Mouse (Mus musculus): ENCODE data around the gene Ttc30a2. TPM values are rescaled to one million over a fixed set of nuclear protein-coding genes. Genes with fewer than 3 reads are reported as not detected.
"Not testable (repeated sequence)": the region's sequence is repeated elsewhere in the genome, so short reads cannot be mapped to it uniquely, and the experiment has no call there.

The Ttc30a2 gene
- total RNA-seq, 2 experiments from 2014 or later, result 0.45 TPM; not detected in 1

DNA sequence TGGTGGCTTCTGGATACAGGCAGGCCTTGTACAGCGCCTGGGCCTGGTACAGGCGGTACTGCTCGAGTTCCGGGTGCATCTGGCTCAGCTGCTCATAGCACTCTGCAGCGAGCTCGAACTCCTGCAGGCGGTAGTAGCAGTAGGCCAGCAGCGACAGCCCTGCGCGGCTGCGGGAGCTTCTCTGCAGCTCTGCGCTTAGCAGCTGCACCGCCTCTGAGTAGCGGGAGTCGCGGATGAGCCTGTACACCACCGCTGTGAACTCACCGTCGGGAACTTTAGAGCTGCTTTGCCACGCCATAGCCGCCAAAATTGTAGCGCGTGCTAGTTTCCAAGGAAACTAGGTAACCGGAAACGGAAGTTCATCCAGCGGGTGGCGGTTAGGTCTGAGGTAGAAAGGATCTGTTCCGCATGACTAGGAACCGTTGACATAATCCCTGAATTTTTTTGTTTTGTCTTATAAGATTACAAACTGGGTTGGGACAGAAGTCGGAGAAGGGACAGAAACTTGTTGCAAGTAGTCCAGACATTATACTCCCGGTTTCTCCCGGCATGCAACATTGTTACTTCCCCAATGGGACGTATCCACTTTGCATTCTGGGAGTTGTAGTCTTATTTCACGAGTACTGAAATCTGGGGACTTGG lies 3.6 kb upstream of the Ttc30a2 start, which contains the start of gene Ttc30a1:
Ttc30a1 (minus strand) TSS at position 528 of the 642 bp plus-strand sequence.
- peak; percentile 55 to 70 for DNase-seq (ENCODE audit: low spot score in 2 of 2)

DNA sequence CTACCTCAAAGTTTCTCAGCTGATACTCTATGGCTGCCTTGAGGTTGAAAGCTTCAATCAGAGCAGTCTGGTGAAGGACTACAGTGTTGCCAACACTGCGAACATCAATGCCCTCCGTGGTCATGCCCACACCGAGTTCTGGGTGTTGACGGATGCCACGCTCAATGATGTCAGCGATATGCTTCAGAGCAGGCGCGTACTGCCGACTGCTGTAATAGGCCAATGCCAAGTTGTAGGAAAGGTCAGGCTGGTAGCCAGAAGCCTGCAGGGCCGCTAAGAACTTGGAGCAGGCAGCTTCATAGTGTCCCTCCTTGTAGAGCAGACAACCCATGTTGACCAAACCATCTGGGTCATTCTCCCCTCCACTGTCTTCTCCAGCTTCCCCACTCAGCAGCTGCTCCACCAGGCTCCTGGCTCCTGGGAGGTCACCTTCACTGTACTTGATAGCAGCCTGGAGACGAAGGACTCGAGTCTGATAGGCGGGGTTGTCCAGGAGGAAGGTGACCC lies 3.0 kb upstream of the Ttc30a2 start:
- DNase-seq (ENCODE audit: low spot score in 2 of 2), result not testable (repeated sequence)

DNA sequence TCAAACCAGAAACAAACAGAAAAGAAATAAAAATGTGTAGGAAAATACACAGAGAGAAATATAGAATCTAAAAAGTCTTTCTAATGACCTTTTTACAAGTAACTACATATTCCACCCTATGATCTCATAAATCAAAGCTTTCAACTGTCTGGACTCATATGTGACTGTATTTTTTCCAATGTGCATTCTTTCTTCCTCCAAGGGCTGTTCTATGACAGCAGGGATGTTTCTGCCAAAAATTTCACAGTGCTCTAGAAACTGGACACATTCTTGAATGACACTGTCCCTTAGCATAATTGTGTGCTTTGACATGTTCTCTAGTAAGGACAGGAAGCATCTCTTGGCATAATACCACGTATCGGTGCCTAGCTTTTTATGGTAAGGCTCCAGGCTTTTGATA lies 1.9 kb downstream of the Ttc30a2 start:
- not testable (repeated sequence) for DNase-seq (ENCODE audit: low spot score in 2 of 2)

DNA sequence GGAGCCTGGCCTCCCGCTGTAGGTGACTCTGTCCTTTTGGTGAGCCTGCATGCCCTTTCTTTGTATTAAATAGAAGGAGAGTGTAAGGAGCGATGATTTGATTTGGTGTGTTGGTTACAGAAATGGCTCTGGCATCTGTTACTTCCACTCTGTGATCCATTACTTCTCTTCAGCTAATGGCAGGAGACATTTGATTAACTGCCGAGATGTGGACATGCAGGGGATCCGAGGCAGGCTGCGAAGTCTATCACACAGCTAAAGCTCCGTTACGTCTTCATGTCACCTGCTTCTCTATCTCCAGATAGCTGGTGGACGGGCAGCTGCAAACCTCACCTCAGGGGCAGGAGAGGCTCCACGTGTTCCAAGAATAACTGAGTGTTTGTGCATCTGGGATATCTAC lies 3.8 kb downstream of the Ttc30a2 start:
- DNase-seq (ENCODE audit: low spot score in 2 of 2), result no peak

DNA sequence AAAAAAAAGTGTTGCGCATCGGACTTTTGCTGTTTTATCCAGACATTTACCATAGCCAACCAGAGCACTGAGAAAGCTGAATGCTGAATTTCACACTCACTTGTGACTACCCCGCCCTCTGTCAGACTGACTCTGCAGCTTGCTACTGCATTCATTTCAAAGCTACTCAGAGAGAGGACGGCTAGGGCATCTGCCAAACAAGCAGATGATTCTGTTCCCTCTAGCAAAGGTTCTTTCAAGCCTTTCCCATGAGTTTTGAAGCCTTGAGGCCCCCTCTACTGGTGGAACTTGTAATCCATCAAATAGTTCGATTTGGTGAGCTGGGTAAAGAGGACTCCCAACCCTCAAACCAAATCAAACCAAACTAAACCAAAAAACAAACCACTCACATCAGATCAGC lies 13.0 kb downstream of the Ttc30a2 start:
- DNase-seq (ENCODE audit: low spot score in 2 of 2), result peak; percentile 34 to 43

DNA sequence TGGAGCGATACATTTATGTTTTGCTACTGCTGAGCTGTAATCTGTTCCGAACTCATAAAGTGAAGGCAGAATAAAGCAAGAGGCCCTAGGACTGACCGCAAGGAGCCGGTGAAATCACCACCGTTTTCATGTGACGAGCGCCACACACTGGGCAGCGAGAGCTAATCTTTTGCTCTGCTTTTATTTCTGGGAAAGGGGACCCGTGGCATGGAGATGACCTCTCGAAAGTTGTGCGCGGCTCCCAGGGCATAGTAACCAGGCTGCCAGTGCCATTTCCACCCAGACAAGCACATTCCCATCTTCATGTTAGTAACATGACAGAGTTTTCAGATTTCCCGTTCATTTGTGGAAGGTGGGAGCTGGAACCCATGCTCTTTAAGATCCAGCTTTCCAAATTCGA lies 13.5 kb downstream of the Ttc30a2 start:
- DNase-seq (ENCODE audit: low spot score in 2 of 2), result peak; percentile 65 to 70

DNA sequence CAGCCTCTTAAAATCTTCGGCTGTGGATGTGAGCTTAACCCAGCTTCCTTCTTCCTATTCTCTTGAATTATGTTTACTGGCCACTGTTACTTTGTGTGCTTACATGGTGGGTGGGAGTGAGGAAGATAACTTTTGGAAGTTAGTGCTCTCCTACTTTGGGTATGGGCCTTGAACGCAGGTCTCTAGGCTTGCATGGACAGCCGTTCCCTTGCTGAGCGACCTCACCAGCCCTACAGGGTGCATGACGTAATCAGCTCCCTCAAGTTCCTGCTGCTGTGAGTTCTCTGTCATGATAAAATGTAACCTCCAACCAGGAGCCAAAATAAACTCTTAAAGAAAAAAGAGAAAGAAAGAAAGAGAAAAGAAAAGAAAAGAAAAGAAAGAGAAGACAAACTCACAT lies 13.9 kb downstream of the Ttc30a2 start:
- no peak for DNase-seq (ENCODE audit: low spot score in 2 of 2)

DNA sequence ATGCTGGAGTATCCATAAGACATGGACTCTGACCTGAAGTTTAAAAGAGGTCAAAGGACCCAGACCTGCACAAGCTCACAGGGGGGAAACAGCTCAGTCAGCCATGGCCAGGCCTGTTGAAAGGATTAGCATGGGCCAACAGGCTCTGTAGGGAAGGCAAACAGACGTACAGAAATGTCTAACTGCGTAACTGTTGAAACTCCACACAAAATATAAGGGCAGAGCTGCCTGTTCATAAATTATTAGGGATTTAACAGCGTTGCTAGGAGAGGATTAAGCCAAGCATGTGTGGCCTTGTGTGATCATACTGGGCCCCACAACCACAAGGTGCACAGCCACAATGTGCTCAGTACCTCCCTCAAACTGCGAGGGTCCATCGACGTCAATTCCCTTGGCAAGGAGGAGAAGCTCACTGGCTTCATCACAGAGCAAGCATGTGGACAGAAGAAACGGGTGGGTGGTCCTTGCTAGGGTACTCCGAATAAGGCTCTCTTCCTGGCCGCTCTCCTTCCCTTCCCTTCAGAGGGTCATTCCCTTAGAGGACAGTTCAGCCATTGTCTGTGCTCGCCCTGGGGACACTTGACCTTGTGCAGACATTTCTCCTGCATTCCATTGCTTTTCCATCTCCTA lies 14.6 kb downstream of the Ttc30a2 start:
- DNase-seq (ENCODE audit: low spot score in 2 of 2), result no peak

DNA sequence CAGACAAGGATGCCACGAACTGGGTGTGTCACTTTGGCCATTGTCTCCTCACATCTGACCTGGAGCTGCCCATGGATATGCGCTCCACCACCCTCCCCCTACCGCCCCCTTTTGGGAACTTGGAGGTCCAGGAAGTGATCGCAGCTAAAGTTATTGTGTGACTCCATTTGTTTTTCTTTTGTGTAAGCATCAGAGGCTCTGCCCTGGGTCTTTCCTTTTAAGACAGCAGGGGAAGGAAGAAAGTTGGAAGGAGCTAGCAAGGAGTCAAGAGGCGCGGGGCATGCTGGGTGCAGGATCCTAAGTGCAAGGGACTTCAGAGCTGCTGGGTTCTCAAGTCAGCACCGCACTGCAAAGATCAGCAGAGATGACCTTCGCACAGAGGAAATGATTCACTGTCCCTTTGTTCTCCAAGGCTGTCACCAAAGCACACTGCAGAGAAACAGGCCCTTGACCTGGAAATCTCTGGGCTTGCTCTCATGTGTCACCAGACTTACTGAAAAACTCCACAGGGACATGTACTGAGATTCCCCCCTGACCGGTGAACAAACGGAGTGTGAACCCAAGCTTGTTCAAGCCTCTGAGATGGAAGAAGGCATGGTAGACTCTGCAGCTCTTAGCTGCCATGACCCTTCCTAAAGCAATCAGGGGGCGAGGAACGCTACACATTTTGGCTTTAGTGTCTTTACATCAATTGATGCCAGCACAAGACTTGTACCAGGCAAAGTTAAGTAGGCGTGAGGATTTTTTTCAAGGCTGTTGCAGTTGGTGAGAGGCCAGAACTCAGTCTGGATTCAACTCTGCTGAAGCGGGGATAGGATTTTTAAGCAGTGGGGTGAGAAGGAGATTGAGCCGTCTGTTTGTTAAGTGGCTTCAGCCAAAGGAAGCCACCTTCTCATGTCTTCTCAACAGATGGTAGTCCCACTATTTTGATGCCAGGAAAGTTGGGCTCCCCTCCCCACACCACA lies 17.3 kb downstream of the Ttc30a2 start:
- peak; percentile 37 to 60 for DNase-seq (ENCODE audit: low spot score in 2 of 2)

DNA sequence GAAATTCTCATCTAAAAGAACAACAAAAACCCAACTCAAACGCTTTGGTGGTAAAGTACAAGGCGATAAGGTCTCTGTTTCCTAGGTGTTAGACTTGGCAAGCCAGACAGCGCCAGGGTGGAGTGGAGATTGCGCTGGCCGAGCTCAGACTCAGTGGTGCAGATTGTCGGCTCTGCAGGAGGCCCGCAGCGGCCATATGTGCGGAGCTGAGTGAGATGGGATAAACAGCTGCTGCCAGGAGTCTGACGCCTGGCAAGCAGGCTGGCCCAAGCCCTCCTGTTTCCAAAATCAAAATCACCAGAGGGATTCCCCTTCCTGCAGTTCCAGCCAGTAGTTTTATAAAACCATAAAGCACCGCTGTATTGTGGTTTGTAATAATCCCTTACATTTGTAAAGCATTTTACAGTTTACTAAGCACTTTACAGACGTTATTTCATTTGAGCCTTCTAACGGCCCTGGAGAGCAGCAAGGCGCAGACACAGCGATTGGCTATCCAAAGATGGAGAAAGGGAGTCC lies 18.1 kb downstream of the Ttc30a2 start:
- no peak for DNase-seq (ENCODE audit: low spot score in 2 of 2)

DNA sequence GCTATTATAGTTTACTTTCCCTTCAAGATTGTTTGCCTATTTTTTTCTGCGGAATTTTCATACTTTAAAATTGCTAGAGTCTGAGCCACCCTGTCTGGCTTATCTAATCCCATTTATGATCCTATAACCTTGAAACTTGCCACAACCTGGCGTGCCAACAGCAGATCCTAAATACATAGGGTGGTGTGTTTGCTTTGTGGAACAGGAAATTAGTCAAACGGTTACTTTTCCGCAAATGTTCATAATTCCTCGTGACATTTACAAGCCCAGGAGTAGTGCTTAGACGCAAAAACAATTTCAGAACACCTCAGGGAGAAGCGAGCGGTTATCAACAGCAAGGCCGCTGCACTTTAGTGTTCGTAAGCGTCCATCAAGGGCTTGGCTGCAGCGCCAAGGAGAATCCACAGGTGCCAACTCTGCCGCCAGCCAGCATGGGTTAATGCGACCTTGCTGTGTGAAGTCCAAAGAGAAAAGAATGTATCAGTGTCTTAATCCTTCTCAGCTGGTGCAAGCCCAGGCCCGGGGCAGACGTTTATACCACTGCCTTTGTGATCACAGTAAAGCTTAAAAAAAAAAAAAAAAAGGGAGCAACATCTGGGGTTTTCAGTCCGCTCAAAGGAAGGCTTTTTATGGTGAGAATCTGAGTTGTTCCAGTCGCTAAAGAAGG lies 18.7 kb downstream of the Ttc30a2 start:
- DNase-seq (ENCODE audit: low spot score in 2 of 2), result peak in 1 of 2 experiments; percentile 36

DNA sequence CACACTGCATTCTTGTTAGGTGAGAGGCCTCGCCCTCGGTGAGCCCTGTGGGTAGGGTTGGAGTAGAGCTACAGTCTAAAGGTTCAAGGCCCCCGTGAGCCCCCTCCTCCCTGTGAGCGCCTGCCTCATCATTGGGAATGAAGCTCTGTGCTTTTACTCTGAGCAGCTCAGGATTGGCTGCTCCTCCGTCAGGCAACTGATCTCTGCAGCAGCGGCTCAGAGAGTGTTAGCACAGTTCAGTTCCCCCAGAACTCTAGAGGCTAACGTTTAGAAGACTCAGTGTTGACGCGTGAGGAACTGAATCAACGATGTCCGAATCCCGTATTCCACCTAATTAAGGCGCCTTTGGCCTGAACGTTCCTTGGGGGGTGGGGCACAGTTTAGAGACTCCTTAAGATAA lies 22.3 kb downstream of the Ttc30a2 start:
- DNase-seq (ENCODE audit: low spot score in 2 of 2), result no peak

DNA sequence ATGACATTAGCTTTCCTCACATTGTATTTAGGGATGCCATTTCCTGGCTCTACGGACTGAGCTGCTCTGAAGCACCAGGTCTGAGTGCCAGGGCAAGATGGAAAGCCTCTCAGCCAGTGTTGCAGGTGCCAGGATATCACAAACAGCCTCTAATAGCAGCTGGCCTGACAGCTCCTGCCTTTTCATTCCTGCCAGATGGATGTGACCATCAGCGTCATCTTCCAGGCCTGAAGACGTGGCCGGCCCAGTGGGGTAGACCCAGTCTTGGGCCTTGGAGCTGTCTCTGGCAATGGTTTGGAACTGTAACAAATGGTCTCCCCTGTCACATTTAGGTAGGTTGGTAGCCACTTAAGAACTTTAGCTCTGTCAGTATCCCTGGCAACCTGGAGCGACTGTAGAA lies 24.6 kb downstream of the Ttc30a2 start:
- DNase-seq (ENCODE audit: low spot score in 2 of 2), result no peak

DNA sequence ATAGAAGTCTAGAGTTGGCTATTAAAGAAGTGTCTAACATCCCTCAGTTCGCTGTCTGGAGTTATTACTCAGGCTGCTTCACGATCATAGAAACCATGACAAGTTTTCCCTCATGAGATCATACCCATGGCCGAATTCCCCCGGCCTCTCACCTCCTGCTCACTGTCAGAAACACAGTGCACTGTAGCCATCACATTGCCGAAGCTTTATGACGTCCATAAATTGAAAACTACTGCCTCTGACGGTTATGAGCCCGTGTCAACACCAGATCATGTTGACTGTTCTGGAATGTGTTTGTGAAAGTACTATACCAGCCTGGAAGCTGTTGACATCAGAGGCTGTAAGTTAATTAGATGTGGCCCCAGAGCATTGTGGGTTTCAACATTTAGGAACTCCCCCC lies 27.3 kb downstream of the Ttc30a2 start:
- DNase-seq (ENCODE audit: low spot score in 2 of 2), result no peak

DNA sequence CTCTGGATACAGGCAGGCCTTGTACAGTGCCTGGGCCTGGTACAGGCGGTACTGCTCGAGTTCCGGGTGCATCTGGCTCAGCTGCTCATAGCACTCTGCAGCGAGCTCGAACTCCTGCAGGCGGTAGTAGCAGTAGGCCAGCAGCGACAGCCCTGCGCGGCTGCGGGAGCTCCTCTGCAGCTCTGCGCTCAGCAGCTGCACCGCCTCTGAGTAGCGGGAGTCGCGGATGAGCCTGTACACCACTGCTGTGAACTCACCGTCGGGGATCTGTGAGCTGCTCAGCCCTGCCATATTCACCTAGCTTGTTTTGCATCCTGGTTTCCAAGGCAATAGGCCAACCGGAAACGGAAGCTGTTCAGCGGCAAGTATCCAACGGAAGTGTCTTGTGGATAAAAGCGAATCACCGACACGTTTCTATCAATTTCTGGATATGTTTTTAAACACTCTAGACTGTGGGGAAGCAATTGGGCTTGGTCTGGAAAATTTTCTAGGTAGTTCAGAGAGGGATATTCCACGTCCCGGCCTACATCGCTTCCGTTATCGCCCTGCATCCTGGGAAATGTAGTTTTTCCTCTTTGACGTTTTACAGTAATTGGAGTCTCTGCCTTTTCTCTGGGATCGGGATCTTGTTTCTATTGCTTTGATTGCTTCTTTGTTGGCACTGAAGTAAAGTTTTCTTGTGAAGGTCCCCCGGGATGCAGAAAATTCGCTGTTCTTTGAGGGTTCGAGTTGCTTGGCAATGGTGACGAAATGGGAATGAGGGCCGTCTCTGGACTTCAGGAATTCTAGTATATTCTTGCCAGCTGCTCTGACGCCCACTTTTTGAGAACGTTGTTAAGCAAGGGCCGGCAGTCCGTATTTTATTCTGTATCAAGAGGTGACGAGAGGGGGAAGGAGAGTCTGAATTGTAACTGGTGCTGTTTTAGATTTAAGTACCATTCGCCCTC lies 39.6 kb downstream of the Ttc30a2 start, which contains the start of gene Ttc30b:
Ttc30b (minus strand) TSS at position 469 of the 947 bp plus-strand sequence.
- DNase-seq (ENCODE audit: low spot score in 2 of 2), result peak; percentile 68 to 73

DNA sequence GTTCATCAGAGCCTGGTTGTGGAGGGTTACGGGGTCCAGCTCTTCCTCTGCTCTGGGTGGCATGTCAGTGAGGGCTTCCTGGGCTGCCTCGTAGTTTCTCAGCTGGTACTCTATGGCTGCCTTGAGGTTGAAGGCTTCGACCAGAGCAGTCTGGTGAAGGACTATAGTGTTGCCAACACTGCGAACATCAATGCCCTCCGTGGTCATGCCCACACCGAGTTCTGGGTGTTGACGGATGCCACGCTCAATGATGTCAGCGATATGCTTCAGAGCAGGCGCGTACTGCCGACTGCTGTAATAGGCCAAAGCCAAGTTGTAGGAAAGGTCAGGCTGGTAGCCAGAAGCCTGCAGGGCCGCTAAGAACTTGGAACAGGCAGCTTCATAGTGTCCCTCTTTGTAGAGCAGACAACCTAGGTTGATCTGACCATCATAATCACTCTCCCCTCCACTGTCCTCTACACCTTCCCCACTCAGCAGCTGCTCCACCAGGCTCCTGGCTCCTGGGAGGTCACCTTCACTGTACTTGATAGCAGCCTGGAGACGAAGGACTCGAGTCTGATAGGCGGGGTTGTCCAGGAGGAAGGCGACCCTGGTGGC lies 40.4 kb downstream of the Ttc30a2 start:
- not testable (repeated sequence) for DNase-seq (ENCODE audit: low spot score in 2 of 2)

DNA sequence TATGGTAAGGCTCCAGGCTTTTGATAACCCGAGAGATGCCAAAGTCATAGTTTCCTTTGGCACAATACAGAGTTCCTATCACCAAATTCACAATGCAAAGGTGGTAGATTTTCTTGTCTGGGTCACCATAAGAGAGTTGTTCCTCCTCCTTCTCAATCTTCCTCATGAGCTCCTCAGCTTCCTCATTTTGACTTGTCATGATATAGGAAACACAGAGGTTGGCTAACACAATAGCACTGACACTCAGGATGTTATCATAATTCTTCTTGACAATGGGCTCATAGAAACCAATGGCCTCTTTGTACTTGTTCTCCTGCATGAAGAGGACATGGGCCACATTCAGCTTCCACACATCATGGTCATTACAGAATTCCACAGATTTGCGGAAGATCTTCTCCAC lies 41.3 kb downstream of the Ttc30a2 start:
- not testable (repeated sequence) for DNase-seq (ENCODE audit: low spot score in 2 of 2)

DNA sequence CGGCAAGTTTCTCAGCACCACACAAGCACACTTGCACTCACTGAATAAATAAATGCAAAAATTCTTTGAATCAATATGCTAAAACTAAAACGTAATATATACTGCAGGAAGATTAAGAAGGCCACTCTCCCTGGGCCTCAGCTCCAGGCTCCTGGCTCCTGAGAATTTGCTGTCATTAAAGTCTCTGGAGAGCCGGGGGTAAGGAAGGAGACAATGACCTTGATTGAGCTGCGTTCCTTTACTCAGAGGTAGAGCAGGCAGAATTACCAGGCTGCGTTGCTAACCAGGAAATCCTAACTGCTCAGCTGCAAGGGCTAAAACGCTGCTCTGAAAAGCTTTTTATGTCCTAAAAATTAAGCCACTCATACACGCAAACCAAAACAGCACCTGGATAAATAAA lies 44.4 kb downstream of the Ttc30a2 start:
- no peak for DNase-seq (ENCODE audit: low spot score in 2 of 2)

DNA sequence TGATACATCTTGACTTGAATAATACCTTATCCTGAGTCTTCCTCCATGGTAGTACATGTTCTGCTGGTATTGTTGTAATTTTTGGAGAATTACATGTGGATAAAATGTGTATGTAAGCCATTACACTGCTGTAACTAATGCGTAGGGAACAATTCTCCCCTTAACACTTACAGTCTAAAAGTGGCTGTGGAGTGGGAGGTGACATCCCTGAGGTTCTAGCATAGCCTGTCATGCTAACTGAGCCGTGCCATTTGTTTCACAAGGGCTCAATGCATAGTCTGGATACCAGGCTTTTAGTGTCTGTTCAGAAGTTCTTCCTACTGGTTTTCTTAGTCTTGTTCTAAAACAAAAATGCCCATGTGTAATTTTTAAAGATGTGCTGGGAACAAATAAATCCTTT lies 47.0 kb downstream of the Ttc30a2 start:
- DNase-seq (ENCODE audit: low spot score in 2 of 2), result no peak

Measured in adrenal gland, adult 18-20 months (tissue).